Mouse (Mus musculus) heart, embryonic 13.5 days (tissue): ENCODE results near the gene Cd83. TPM values are rescaled to one million over a fixed set of nuclear protein-coding genes. Genes with fewer than 3 reads are reported as not detected.

ENCODE experiments used
- ATAC-seq: fragments of 200-750 bp; cut with Nextera tagmentation; 2 replicates; pipeline ENCODE4 v1.8.0; 2017; ENCODE audit warnings: moderate TSS enrichment; ENCODE audit not compliant: insufficient number of reproducible peaks, low FRiP score, low TSS enrichment; ENCODE audit errors: extremely low read depth
- H3K27ac ChIP-seq: fragments of 300-500 bp; sonication (generic); replicated peaks from 2 replicates; pipeline ENCODE4 v1.5.1; 2015; ENCODE audit warnings: moderate library complexity, mild to moderate bottlenecking, inconsistent platforms
- H3K27me3 ChIP-seq: fragments of 300-500 bp; sonication (generic); replicated peaks from 2 replicates; pipeline ENCODE4 v1.6.1; 2015; ENCODE audit warnings: mild to moderate bottlenecking, inconsistent platforms
- H3K36me3 ChIP-seq: fragments of 300-500 bp; sonication (generic); 2 replicates; pipeline ENCODE4 v1.6.1; 2015; ENCODE audit warnings: mild to moderate bottlenecking, inconsistent platforms
- H3K4me1 ChIP-seq: fragments of 300-500 bp; sonication (generic); 2 replicates; pipeline ENCODE4 v1.6.1; 2015; ENCODE audit warnings: inconsistent platforms
- H3K4me2 ChIP-seq: fragments of 300-500 bp; sonication (generic); 2 replicates; pipeline ENCODE4 v1.6.1; 2015; ENCODE audit warnings: inconsistent platforms, mild to moderate bottlenecking, moderate library complexity
- H3K4me3 ChIP-seq: fragments of 300-500 bp; sonication (generic); 2 replicates; pipeline ENCODE4 v1.5.1; 2015; ENCODE audit warnings: moderate library complexity, mild to moderate bottlenecking, inconsistent platforms
- H3K9ac ChIP-seq: fragments of 300-500 bp; sonication (generic); 2 replicates; pipeline ENCODE4 v1.6.1; 2015; ENCODE audit warnings: inconsistent platforms, mild to moderate bottlenecking, moderate library complexity
- H3K9me3 ChIP-seq: fragments of 300-500 bp; sonication (generic); 2 replicates; pipeline ENCODE4 v1.6.1; 2016; ENCODE audit warnings: inconsistent platforms
- WGBS: fragments of 180-500 bp; shearing (Covaris S2); methylation state at CpG from one replicate; pipeline ENCODE4 v1.1.7; 2015; ENCODE audit warnings: mixed read lengths; 5-methylcytosine and 5-hydroxymethylcytosine counted together
- polyA plus RNA-seq: library from polyadenylated mRNA; unstranded; fragments of >200 nt; fragmentation: Nextera tagmentation; extraction: Ambion mirVana; gene quantifications from 2 replicates; pipeline ENCODE4 v1.2.1, GENCODE M21; 2015

Cd83 gene
- polyA plus RNA-seq, 1 experiment from 2014 or later: 3.1 TPM

DNA sequence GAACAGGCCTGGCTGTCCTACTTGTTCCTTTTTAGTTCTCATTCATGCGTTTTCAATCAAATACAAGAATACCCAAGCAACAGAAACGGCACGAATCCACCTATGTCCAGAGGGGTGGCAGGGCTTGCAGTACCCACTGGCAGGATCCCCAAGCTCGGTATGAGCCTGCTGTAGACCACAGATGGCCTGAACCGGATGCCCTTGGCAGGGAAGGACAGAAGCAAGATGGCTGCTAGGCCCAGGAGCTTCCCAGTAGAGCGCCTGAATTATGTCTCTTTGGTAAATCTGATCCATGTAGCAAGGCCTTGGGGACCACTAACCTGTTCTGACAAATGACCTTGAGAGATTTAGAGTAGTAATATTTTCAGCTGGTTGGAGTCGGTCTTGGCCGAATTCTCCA, 28.9 kb downstream of the Cd83 start:
- ATAC-seq: no peak
- 81% methylated on average over 8 of the region's 8 CpGs for WGBS
- H3K9ac ChIP-seq: no peak overlapping the region
- H3K4me2 ChIP-seq: no peak overlapping the region
- no peak overlapping the region for H3K27ac ChIP-seq
- no peaks in the 10 kb centered on the region for H3K27me3 ChIP-seq
- H3K4me1 ChIP-seq: no peaks in the 10 kb centered on the region
- no peak overlapping the region for H3K4me3 ChIP-seq
- H3K9me3 ChIP-seq: peaks cover 4% of the 10 kb centered on the region; the same call in 1 of the 2 replicates
- H3K36me3 ChIP-seq: no peaks in the 10 kb centered on the region

DNA sequence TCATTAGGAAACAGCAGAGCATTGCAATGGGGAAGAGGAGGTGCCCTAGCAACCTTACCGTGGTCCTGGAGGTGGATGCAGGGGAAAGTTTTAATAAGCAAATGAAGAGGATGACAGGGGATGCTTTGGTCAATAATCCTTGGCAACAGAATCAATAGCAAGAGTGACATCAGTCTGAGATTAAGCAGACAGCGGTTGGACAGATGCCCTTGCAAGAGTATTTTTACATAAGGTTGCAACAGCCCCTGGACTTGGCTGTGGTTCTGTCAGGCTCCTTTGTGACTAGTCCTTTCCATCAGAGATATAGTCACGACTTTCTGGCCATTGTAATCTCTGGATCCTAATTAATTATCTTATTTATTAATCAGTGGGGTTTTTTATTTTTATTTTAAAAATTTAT, 32.9 kb downstream of the Cd83 start:
- Histone ChIP-seq H3K36me3 (no peaks in the 10 kb centered on the region), H3K4me1 (no peaks in the 10 kb centered on the region), H3K9ac (no peak overlapping the region), H3K9me3 (peaks cover 4% of the 10 kb centered on the region; the same call in 1 of the 2 replicates), H3K4me3 (no peak overlapping the region), H3K27me3 (no peaks in the 10 kb centered on the region), H3K27ac (no peak overlapping the region), H3K4me2 (no peak overlapping the region)
- 64% methylated on average over 3 of the region's 3 CpGs for WGBS
- no peak for ATAC-seq

DNA sequence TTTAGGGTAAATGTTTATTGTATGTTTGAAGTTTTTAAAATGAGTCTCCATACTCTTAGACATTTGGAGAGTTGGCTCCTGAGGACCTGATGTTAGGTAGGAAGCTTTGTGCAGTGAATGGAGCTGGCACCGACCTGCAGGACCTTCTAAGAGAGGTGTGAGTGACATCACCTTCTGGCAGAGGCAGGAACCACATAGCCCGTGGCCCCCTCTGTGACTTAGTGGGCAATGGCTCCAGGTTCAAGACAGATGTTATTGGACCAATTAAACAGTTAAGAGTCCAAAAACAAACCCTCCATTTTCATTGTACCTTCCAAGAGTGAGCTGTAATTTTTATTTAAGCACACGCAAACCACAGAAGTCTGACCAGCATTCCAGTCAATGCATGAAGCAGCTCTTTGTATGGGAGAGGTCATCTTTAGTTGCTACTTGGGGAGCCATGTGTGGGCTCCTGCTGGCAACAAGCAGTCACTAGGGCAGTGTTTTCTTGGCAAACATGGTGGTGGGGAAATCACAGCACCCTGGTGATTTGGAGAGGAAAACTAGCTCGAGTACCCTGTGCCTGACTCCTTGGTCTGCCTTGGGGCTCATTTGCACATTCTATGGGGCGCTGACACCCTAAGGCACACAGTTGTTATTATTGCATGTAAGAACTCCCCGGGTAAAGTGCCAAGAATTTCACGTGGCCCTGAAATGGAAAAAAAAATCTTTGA, 33.9 kb downstream of the Cd83 start:
- no peak overlapping the region for H3K9ac ChIP-seq
- no peak overlapping the region for H3K4me2 ChIP-seq
- no peak for ATAC-seq
- H3K27ac ChIP-seq: no peak overlapping the region
- H3K4me1 ChIP-seq: no peaks in the 10 kb centered on the region
- no peaks in the 10 kb centered on the region for H3K27me3 ChIP-seq
- WGBS: 60% methylated on average over 7 of the region's 7 CpGs
- H3K4me3 ChIP-seq: no peak overlapping the region
- no peaks in the 10 kb centered on the region for H3K36me3 ChIP-seq
- peaks cover 4% of the 10 kb centered on the region; the same call in 1 of the 2 replicates for H3K9me3 ChIP-seq

DNA sequence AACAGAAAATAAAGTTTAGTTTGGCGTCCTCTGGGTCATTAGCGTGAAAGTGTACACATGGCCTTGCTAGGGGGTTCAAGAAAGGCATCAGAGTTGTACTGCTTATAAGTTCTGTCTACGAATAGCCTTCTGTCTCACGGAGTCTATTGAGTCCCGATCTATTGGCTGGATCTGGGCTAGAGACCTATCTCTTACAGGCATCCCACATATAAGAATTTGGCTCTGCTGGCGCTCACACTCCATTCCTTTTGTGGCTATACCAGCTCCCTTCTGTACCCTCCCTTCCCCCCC, 34.4 kb downstream of the Cd83 start:
- no peaks in the 10 kb centered on the region for H3K27me3 ChIP-seq
- no peak overlapping the region for H3K9ac ChIP-seq
- H3K4me1 ChIP-seq: no peaks in the 10 kb centered on the region
- ATAC-seq: no peak
- no peak overlapping the region for H3K4me3 ChIP-seq
- no peak overlapping the region for H3K4me2 ChIP-seq
- H3K27ac ChIP-seq: no peak overlapping the region
- H3K36me3 ChIP-seq: no peaks in the 10 kb centered on the region
- peaks cover 4% of the 10 kb centered on the region; the same call in 1 of the 2 replicates for H3K9me3 ChIP-seq
- WGBS: 82% methylated on average over 6 of the region's 6 CpGs

DNA sequence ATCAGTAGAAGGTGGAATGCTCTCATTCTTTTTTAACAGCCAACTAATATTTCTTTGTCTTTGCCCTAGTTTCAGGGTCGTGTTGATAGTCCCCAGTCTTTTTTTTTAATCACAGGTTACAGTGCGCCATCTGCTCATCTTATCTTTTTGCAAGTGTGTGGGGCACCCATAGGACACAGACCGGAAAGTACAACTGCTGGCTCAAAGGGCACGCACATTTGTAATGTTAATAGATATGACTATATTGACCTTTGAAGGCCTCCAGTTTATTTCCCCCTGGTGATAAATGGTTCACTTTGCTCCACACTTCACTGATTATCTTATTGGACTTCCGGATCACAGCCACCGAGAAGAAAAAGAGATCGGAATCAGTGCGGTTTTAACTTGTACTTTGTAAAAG, 35.5 kb downstream of the Cd83 start:
- no peaks in the 10 kb centered on the region for H3K27me3 ChIP-seq
- no peaks in the 10 kb centered on the region for H3K36me3 ChIP-seq
- no peak for ATAC-seq
- 80% methylated on average over 8 of the region's 8 CpGs for WGBS
- no peak overlapping the region for H3K4me2 ChIP-seq
- H3K4me3 ChIP-seq: no peak overlapping the region
- H3K9me3 ChIP-seq: peaks cover 4% of the 10 kb centered on the region; the same call in 1 of the 2 replicates
- no peaks in the 10 kb centered on the region for H3K4me1 ChIP-seq
- no peak overlapping the region for H3K27ac ChIP-seq
- no peak overlapping the region for H3K9ac ChIP-seq

DNA sequence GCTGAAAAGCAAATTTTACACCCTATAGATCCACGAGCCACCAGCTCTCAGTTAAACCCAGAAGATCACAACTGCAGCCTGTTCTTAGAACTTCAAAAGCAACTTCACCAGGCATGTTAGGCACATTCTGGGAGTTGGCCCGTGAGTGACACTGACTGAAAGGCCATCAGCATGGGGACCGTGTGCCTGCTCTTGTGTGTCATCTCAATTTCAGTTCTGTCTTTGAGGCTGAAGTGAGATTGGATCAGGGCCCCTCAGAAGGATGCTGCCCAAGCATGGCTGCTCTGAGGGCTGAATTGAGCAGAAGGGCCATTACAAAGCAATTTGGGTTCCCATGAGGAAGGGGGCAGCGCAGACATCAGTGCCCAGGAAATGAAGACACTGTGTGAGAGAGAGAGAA, 37.7 kb downstream of the Cd83 start:
- Histone ChIP-seq H3K9ac (no peak overlapping the region), H3K9me3 (no peaks in the 10 kb centered on the region), H3K4me1 (no peaks in the 10 kb centered on the region), H3K27ac (no peak overlapping the region), H3K27me3 (no peaks in the 10 kb centered on the region), H3K36me3 (no peaks in the 10 kb centered on the region), H3K4me3 (no peak overlapping the region), H3K4me2 (no peak overlapping the region)
- ATAC-seq: no peak
- WGBS: 77% methylated on average over 4 of the region's 4 CpGs

DNA sequence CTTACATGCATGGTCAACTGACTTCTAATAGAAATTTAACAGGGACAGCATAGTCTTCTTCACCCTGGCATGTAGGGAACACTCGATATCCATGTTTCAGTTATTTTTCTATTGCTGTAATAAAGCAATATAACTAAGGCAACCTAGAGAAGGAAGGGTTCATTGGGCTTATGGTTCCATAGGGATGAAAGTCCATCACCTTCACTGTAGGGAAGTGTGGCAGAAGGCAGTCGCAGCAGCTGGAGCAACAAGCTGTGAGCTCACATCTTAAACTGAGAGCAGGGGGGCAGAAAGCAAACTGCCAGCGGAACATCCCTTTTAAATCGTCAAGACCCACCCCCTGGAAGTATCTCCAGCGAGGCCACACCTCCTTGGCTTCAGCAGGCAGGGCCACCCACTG, 44.1 kb downstream of the Cd83 start:
- WGBS: 47% methylated on average over 5 of the region's 5 CpGs
- H3K27ac ChIP-seq: no peak overlapping the region
- no peaks in the 10 kb centered on the region for H3K9me3 ChIP-seq
- no peaks in the 10 kb centered on the region for H3K36me3 ChIP-seq
- no peak overlapping the region for H3K9ac ChIP-seq
- H3K4me3 ChIP-seq: no peak overlapping the region
- 0 out of 2 replicates have a peak, but pooled peaks cover 6% of the 10 kb centered on the region for H3K4me1 ChIP-seq
- ATAC-seq: no peak
- H3K27me3 ChIP-seq: no peaks in the 10 kb centered on the region
- H3K4me2 ChIP-seq: no peak overlapping the region

DNA sequence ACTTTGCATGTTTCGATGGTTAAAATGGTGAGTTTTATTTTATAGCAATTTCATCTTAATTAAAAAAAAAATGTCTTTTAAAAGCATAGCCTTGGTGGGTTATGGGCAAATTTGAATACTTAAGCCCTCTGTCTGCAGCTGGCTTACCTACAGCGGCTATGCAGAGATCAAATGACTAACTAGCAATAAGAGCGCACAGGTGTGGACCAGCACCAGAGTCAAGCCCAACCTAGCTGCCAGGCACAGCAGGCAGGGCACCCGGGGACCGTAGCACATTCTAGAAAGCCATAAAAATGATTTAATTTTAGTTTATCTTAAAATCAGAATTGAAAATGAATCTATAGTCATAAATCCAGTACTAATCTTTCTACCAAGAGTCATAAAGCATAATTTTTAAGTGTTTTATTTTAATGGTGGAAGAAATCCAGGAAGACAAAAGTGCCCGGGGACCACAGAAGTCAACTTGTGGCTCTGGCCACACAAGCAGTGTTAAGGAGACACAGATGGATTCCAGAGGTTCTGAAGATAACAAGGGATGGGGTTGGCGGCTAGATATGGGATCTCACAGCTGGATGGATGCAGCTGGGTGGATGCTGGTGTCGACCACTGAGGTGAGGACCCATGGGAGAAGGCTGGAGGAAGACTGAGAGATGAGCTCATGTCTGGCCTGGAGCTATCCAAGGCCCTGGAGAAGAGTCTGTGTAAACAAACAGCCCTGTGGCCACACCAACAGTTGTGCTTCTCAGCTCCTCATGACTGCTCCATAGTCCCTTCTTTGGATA, 46.5 kb downstream of the Cd83 start:
- H3K4me1 ChIP-seq: peaks cover 8% of the 10 kb centered on the region
- WGBS: 68% methylated on average over 8 of the region's 8 CpGs
- H3K4me2 ChIP-seq: no peak overlapping the region
- no peak overlapping the region for H3K4me3 ChIP-seq
- H3K9me3 ChIP-seq: no peaks in the 10 kb centered on the region
- H3K27me3 ChIP-seq: no peaks in the 10 kb centered on the region
- H3K9ac ChIP-seq: no peak overlapping the region
- no peaks in the 10 kb centered on the region for H3K36me3 ChIP-seq
- ATAC-seq: no peak
- no peak overlapping the region for H3K27ac ChIP-seq

DNA sequence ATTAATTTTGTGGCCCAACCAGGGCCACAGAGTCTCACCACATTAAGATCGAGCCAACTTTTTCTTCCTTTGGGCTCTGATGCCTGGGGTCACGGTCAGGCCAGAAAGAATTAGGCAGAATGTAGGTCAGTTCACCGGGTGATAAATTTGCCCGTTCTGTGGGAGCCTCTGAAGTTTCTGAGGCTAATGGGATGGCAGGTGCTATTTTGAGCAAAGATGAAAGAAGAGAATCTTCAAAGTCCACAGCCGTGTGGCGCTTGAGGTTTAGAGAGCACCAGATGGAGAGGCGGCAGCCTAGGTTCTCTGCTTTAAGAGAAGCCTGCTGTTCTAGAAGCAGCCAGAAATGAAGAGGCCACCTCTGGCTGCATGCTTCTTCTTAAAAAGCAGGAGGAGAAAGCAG, 48.2 kb downstream of the Cd83 start:
- H3K9ac ChIP-seq: no peak overlapping the region
- H3K4me1 ChIP-seq: peaks cover 16% of the 10 kb centered on the region
- no peak for ATAC-seq
- no peaks in the 10 kb centered on the region for H3K27me3 ChIP-seq
- H3K27ac ChIP-seq: no peak overlapping the region
- no peak overlapping the region for H3K4me3 ChIP-seq
- H3K9me3 ChIP-seq: no peaks in the 10 kb centered on the region
- H3K36me3 ChIP-seq: no peaks in the 10 kb centered on the region
- 53% methylated on average over 7 of the region's 7 CpGs for WGBS
- no peak overlapping the region for H3K4me2 ChIP-seq

DNA sequence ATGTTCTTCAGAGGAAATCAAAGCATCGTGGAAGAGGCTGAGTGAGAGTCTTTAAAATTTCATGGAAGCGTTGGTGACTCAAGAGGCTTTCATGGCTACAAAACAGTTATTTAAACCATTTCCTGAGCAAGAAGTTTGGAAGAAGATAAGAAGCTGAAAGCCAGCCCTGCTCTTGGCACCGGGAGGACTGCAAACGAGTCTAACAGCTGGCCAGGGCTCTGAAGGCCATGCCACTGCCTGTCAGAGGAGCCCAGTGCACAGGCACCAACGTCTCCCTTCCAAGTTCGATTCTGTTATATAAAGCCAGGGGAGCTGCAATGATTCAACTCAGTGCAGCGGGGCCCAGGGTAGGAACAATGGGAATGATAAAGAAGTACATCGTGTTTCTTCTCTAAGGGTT, 51.8 kb downstream of the Cd83 start:
- no peaks in the 10 kb centered on the region for H3K9me3 ChIP-seq
- no peak overlapping the region for H3K4me3 ChIP-seq
- no peak for ATAC-seq
- WGBS: 21% methylated on average over 8 of the region's 8 CpGs
- no peak overlapping the region for H3K4me2 ChIP-seq
- no peak overlapping the region for H3K9ac ChIP-seq
- no peaks in the 10 kb centered on the region for H3K36me3 ChIP-seq
- peaks cover 16% of the 10 kb centered on the region for H3K4me1 ChIP-seq
- no peak overlapping the region for H3K27ac ChIP-seq
- H3K27me3 ChIP-seq: no peaks in the 10 kb centered on the region

DNA sequence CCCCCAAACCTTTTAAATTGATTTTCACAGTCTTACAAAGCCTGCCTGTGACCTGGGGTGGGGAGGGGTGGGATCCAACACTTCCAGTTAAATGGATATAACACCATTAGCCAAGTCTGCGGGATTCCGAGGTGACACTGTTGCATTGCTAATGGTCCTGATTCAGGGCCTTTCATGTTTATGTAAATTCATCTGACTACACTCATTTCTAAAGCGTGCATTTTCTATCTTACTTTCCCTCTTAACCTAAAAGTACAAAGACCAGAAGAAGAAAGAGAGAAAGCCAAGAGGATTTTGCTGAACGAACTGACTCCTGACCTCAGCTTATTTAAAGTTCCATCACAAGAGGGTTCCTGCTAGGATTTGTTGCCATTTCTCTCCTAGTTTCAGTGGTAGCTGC, 53.2 kb downstream of the Cd83 start:
- H3K27me3 ChIP-seq: no peaks in the 10 kb centered on the region
- ATAC-seq: no peak
- peaks cover 13% of the 10 kb centered on the region for H3K4me1 ChIP-seq
- H3K36me3 ChIP-seq: no peaks in the 10 kb centered on the region
- 62% methylated on average over 4 of the region's 4 CpGs for WGBS
- no peaks in the 10 kb centered on the region for H3K9me3 ChIP-seq
- no peak overlapping the region for H3K4me2 ChIP-seq
- no peak overlapping the region for H3K9ac ChIP-seq
- no peak overlapping the region for H3K4me3 ChIP-seq
- no peak overlapping the region for H3K27ac ChIP-seq

DNA sequence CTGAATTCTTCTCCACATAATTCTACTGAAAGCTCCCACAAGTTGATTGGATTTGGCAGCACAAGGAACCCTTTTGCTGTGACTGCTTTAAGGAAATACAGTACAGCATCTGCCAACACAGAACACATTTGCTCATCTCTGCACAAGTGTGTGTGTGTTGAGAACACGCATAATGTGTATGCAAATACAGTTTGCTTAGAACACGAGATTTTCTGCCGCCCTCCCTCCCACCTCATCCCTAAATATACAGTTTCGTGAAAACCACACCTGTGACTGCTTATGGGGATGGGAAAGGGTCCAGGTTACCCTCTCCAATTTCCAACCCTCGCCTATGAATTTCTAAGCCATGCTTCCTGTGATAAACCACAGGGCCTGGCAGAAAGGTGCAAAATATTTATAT, 60.6 kb downstream of the Cd83 start:
- no peaks in the 10 kb centered on the region for H3K36me3 ChIP-seq
- H3K4me2 ChIP-seq: no peak overlapping the region
- H3K27me3 ChIP-seq: no peaks in the 10 kb centered on the region
- H3K9ac ChIP-seq: no peak overlapping the region
- WGBS: 76% methylated on average over 5 of the region's 5 CpGs
- no peak overlapping the region for H3K4me3 ChIP-seq
- H3K9me3 ChIP-seq: no peaks in the 10 kb centered on the region
- H3K27ac ChIP-seq: no peak overlapping the region
- no peak for ATAC-seq
- H3K4me1 ChIP-seq: no peaks in the 10 kb centered on the region
